Mouse (Mus musculus): ENCODE results near the gene Tcf7l1.

The Tcf7l1 gene

DNA sequence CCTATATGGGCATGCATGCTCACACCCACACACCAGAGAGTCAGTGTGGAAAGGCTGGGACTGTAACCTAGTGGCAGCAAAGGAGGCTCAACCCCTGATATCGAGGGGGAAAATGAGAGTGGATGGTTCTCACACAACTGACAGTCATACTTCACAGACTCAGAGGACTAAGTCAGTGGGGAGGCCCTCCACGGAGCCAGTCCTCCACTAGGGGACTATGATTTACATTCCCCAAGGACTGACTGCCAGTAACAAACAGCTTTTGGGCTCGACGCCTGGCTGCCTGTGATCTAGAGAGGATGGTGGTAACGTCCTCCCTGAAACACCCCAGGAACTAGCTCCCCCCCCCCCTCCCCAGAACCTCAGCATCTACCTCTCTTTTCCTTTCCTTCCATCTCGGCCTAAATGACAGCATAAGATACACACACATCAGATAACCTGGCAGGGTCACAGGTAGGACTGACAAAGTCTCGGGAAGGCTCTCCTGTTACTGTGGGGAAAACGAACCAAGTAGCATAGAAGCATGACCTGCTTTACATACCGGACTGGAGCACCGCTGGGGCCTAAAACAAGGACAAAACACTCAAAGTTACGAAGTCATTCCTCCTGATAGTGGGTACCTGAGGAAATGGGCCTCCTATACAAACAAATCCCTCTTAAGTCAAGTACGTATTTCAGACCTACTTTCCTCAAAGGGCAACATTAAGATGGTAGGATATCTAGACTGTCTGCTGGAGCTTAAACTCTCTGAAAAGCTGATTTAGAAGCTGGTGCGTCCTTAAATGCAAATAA, 191.8 kb downstream of the Tcf7l1 start:
- DNase-seq (ENCODE audit: low read depth, low spot score): no peak

DNA sequence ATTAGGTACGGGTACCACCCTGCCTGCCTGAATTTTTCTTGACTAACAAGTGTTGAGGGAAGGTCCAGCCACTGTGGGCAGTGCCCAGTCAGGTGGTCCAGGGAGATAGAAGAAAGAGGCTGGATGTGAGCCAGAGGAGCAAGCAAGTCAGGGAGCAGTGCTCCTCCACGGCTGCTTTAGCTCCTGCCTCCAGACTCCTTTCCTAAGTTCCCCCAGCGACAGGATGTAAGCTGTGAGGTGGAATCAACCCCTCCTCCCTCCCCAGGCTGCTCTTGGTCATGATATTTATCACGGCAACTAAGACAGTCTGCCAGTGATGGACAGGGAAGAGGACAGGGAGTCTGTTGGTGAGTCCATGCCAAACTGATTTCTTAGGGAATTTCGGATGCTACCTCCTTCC, 195.1 kb downstream of the Tcf7l1 start:
- DNase-seq (ENCODE audit: low read depth, low spot score): no peak

DNA sequence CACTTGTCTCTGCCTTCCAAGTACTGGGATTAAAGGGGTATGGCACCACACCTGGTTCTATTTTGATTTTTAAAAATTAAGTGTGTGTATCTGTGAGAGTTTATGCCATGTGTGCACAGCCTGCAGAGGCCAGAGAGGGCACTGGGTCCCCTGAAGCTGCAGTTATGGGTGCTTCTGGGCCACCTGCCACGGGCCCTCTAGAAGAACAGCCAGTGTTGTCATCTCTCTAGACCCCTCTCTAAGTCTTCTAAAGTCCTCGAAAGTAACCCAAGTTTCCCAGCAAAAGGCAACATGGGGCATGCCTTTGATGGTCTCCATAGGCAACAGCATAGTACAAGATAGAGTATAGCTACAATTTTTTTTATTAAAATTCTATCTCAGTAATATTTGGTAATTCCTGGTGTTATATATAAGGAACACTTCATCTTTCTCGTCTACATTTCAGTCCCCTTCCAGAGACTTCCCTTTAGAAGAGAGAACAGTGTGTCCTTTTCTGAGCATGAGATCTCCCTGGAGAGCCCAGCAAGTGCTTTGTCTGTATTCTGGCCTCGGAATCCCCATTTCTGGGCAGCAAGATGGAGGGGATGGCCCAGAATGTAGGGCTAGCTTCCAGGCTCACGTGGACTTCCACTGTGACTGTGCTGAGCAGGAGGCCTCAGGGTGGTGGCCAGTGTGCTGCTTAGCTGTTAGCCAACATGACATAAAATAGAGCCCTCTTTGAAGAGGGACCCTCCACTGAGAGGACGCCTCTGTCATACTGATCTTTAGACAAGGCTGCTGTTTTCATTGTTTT, 195.8 kb downstream of the Tcf7l1 start:
- DNase-seq (ENCODE audit: low read depth, low spot score): no peak

DNA sequence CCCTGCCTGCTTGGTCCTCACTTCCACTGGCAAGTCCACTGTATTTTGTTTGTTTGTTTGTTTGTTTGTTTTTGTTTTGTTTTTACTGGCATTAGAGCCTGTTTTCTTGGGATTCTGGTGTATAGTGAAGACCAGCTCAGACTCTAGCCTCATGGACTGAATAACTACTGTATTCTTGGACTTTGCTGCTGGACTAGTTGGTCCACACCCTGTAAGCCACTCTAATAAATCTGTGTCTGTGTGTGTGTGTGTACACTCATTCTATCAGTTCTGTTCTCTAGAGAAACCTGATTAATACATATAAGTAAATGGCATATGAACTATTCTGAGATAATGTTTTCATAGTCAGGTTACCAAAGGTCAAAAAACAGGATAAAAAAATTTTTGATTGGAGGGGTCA, 198.9 kb downstream of the Tcf7l1 start:
- no peak for DNase-seq (ENCODE audit: low read depth, low spot score)

GRCm38 (mm10) chr6:72588307-72588706, 200.7 kb downstream of the Tcf7l1 start:
- DNase-seq (ENCODE audit: low read depth, low spot score): no peak

DNA sequence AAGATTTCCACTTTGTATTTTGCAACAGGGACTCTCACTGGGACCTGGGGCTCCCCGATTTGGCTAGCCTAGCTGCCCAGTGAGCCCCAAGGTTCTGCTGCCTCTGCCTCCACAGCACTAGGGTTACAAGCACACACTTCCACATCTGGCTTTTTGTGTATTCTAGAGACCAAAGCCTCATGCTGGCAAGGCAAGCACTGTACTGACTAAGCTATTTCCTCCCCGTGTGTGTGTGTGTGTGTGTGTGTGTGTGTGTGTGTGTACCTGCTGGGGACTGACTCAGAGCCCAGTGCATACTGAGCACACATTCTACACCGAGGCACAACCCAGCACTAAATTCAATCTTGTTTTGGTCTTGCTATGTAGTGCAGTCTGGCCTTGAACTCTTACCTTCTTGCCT, 202.4 kb downstream of the Tcf7l1 start:
- no peak for DNase-seq (ENCODE audit: low read depth, low spot score)

- DNase-seq (ENCODE audit: low read depth, low spot score): no peak
Measured at GRCm38 (mm10) chr6:72584154-72584553, 204.9 kb downstream of the Tcf7l1 start.

DNA sequence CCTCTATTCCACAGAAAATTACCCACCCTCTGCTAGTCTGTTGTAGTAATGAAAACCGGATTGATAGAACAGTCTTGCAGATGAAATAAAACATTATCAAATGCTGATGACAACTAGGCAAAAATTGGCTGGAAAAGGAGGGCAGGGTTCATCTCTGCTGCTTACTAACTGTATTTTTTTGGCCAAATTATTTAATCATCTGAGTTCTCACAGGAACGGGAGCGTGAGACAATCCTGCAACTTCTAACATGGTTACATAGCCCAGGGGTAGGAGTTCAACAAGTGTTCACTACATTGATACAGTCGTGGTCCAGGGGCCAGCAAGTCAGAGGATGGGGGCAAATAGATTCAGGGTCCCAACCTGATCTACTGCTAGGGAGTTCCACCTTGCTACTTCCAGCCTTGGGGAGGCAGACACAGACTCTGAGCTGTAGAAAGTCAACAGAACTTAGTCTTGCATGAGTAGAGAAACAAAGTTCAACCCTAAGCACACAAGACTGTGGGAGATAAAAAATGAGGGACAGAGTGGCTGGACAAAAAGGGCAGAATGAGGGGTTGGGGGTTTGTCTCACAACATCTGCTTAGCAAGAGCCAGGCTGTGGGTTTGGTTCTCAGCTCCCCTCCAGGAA, 205.7 kb downstream of the Tcf7l1 start:
- no peak for DNase-seq (ENCODE audit: low read depth, low spot score)

- no peak for DNase-seq (ENCODE audit: low read depth, low spot score)
Measured at GRCm38 (mm10) chr6:72581625-72582382, 207.2 kb downstream of the Tcf7l1 start.
